Mouse (Mus musculus) cerebellum, adult 2 months (tissue): Measurements from ENCODE around the gene Ryr2. TPM values are rescaled to one million over a fixed set of nuclear protein-coding genes. Genes with fewer than 3 reads are reported as not detected.

Experiments used
- DNase-seq, 2 experiments: peaks; one replicate each; pipeline ENCODE4 v3.0.0; 2021
- H3K27ac ChIP-seq: fragments of 200-500 bp; 2 replicates; pipeline ENCODE4 v1.5.1; 2012; ENCODE audit warnings: low read length, control low read depth, inconsistent platforms; ENCODE audit not compliant: insufficient read depth
- H3K27me3 ChIP-seq: fragments of 200-500 bp; 2 replicates; pipeline ENCODE4 v1.6.1; 2012; ENCODE audit warnings: inconsistent platforms, mild to moderate bottlenecking, low read length, moderate library complexity; ENCODE audit not compliant: control insufficient read depth, insufficient read depth
- H3K4me1 ChIP-seq: fragments of 200-500 bp; 2 replicates; pipeline ENCODE4 v1.6.1; 2011; ENCODE audit warnings: low read length; ENCODE audit not compliant: control insufficient read depth, insufficient read depth
- H3K4me3 ChIP-seq: fragments of 200-500 bp; replicated peaks from 2 replicates; pipeline ENCODE3; 2011; ENCODE audit warnings: mild to moderate bottlenecking, low read depth, low read length, control low read depth; ENCODE audit not compliant: insufficient read depth
- CTCF ChIP-seq: fragments of 200-500 bp; IDR thresholded peaks from 2 replicates; pipeline ENCODE4 v1.5.1; 2011; ENCODE audit warnings: low read depth, mild to moderate bottlenecking, control low read depth, low read length, moderate library complexity, borderline replicate concordance; ENCODE audit not compliant: insufficient read depth
- POLR2A ChIP-seq: fragments of 200-500 bp; IDR thresholded peaks from 2 replicates; pipeline ENCODE4 v1.6.1; 2011; ENCODE audit warnings: low read length, control low read depth, borderline replicate concordance; ENCODE audit not compliant: insufficient read depth
- WGBS: fragments of 180-500 bp; shearing (Covaris S2); methylation state at CpG from one replicate; pipeline ENCODE4 v1.1.7; 2018; 5-methylcytosine and 5-hydroxymethylcytosine counted together
- polyA plus RNA-seq: library from polyadenylated mRNA; depleted of rRNA; stranded (reverse); fragments of >200 nt; gene quantifications from 2 replicates; pipeline ENCODE4 v1.2.3, GENCODE M21; 2012

Ryr2 gene
- polyA plus RNA-seq, 1 experiment = 59.8 TPM

GRCm38 (mm10) chr13:11772173-11772572, 334.6 kb downstream of the Ryr2 start:
- WGBS = 96% methylated on average over 8 of the region's 8 CpGs

DNA sequence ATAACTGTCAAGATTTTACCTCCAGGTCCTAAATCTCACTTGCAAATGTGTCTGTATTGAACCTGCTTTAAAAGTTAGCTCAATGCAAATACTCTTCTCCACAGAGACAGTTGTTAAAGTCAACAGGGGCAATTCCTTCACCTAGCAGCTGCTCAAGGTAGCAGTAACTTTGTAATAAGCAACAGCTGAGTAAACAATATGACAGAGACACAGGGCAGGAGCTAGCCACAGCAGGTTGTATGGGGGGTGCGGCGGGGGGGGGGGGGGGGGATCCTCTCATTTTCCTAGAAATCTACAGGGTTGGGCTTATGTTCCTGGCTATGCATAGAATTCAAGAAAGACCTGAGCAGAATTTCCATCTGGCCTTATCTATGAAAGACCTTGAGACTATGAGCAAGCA, 339.8 kb downstream of the Ryr2 start:
- Histone ChIP-seq H3K4me3 (no peak overlapping the region), H3K4me1 (no peaks in the 10 kb centered on the region), H3K27ac (no peak overlapping the region), H3K27me3 (no peaks in the 10 kb centered on the region)
- WGBS = 79% methylated on average over 2 of the region's 2 CpGs
- DNase-seq = no peak
- TF ChIP-seq CTCF = no peak
- no peak for TF ChIP-seq POLR2A

More at GRCm38 (mm10) chr13:11772173-11772572, 334.6 kb downstream of the Ryr2 start:
- Histone ChIP-seq H3K4me1 (no peaks in the 10 kb centered on the region), H3K27ac (no peak overlapping the region), H3K4me3 (no peak overlapping the region), H3K27me3 (no peaks in the 10 kb centered on the region; the same call in 1 of the 2 replicates)
- no peak for DNase-seq
- TF ChIP-seq POLR2A (no peak), CTCF (no peak)

GRCm38 (mm10) chr13:11763925-11764324, 342.8 kb downstream of the Ryr2 start:
- no peak for DNase-seq
- TF ChIP-seq CTCF (no peak), POLR2A (no peak)
- Histone ChIP-seq H3K4me3 (no peak overlapping the region), H3K27me3 (no peaks in the 10 kb centered on the region), H3K27ac (no peak overlapping the region), H3K4me1 (no peaks in the 10 kb centered on the region)
- 87% methylated on average over 4 of the region's 4 CpGs for WGBS

DNA sequence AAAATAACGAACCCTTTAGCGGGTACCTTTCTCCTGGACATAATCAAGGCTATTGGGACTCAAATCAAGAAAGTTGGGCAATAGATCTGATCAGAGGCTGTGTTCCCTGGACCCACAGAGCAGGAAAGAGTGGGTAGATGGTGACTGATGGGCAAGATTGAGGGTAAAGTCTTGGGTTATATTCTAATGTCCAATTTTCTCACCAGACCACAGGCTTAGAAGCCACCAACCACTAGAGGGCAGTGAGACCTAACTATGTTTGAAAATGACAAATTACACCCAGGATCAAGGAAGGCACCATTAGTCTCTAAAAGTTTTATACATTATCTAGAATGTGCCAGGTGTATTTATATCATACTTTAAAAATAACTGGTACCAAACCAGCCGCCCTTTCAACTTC, 343.6 kb downstream of the Ryr2 start:
- H3K27ac ChIP-seq = no peak overlapping the region
- peak; percentile 51 to 56 for DNase-seq
- peak; percentile 62; the same call in 1 of the 2 replicates for TF ChIP-seq CTCF
- no peak for TF ChIP-seq POLR2A
- H3K4me1 ChIP-seq = no peaks in the 10 kb centered on the region
- WGBS = 78% methylated on average over 3 of the region's 3 CpGs
- H3K4me3 ChIP-seq = no peak overlapping the region
- no peaks in the 10 kb centered on the region for H3K27me3 ChIP-seq

- WGBS = 22% methylated on average over 7 of the region's 7 CpGs
- H3K27ac ChIP-seq = no peak overlapping the region
These were observed 348.9 kb downstream of the Ryr2 start for GRCm38 (mm10) chr13:11757894-11758293.

DNA sequence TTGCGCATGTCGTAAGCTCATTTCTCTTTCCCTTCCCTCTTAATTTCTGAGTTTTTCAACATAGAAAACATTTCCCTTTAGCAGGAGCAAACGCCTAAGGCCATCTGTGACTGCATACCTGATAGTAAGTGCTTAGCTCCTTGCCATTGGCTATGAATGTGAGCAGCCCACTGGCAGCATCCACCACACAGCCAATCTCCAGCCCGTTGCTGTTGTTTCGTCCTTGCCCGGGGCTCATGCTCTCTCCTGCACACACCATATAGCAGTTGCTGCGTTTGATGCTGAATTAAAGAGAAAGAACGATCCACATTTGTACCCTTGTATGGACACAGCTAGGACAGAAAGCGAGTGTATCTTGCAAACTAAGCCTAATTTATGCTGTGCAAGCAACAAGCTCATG, 361.3 kb downstream of the Ryr2 start:
- Histone ChIP-seq H3K27ac (no peak overlapping the region), H3K4me1 (no peaks in the 10 kb centered on the region), H3K27me3 (no peaks in the 10 kb centered on the region), H3K4me3 (no peak overlapping the region)
- 91% methylated on average over 9 of the region's 9 CpGs for WGBS
- DNase-seq = no peak
- no peak for TF ChIP-seq POLR2A
- no peak for TF ChIP-seq CTCF

More at GRCm38 (mm10) chr13:11757894-11758293, 348.9 kb downstream of the Ryr2 start:
- H3K4me3 ChIP-seq = no peak overlapping the region
- no peaks in the 10 kb centered on the region for H3K4me1 ChIP-seq
- no peaks in the 10 kb centered on the region for H3K27me3 ChIP-seq
- no peak for TF ChIP-seq CTCF
- TF ChIP-seq POLR2A = no peak
- no peak for DNase-seq

DNA sequence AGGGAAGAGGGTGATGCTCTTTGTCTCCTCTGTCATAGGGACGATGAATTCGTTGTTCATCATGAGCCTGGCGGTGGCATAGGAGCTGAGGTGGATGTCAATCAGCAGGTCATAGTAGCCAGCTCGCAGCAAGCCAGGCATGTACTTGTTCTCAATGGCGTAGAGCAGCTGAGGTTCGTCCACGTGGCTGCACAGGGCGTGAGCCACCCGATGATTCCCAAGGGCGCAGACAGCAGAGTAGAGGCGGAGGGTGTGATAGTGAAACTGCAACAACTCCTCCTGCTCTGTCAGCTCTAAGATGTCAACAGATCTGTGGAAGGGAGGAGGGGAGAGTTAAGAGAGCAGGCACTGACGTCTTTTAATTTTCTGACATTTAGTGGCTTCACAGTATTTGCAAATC, 368.5 kb downstream of the Ryr2 start:
- no peaks in the 10 kb centered on the region for H3K27me3 ChIP-seq
- H3K4me1 ChIP-seq = no peaks in the 10 kb centered on the region
- H3K4me3 ChIP-seq = no peak overlapping the region
- 81% methylated on average over 12 of the region's 12 CpGs for WGBS
- TF ChIP-seq POLR2A (no peak), CTCF (no peak)
- DNase-seq = no peak
- H3K27ac ChIP-seq = no peak overlapping the region

GRCm38 (mm10) chr13:11716216-11716615, 390.5 kb downstream of the Ryr2 start:
- Histone ChIP-seq H3K4me1 (no peaks in the 10 kb centered on the region), H3K27me3 (no peaks in the 10 kb centered on the region), H3K4me3 (no peak overlapping the region), H3K27ac (no peak overlapping the region)
- 76% methylated on average over 4 of the region's 4 CpGs for WGBS
- no peak for DNase-seq
- TF ChIP-seq CTCF (no peak), POLR2A (no peak)
